Mouse (Mus musculus): ENCODE measurements at regions not wholly inside any gene's neighbourhood (a gene's known extent, or its start where the extent isn't known, plus 50 kb on each side); places are given as distances from the start of the nearest gene placed in this dataset.

GRCm38 (mm10) chr13:72265650-72266049 is 302.1 kb upstream of the Irx1 start:
- Histone ChIP-seq H3K4me2 (ENCODE audit: low read depth) (no peak overlapping the region), H3K9me3 (ENCODE audit: control insufficient read depth, low read length) (no peaks in the 10 kb centered on the region), H3K4me1 (replicated peaks; ENCODE audit: control insufficient read depth in 2 of 2, insufficient read depth in 2 of 2, low read length in 1 of 2) (no peaks in the 10 kb centered on the region), H3K27ac (no peak overlapping the region), H3K36me3 (replicated peaks; ENCODE audit: control insufficient read depth, insufficient read depth, low read depth) (no peaks in the 10 kb centered on the region), H3K4me3 (ENCODE audit: insufficient read depth in 1 of 2, low read depth in 2 of 2, low read length in 2 of 2) (no peak overlapping the region), H3K27me3 (ENCODE audit: control insufficient read depth, insufficient read depth, low read length) (no peaks in the 10 kb centered on the region), H3K9ac (replicated peaks) (no peak overlapping the region)
- DNase-seq (ENCODE audit: low read depth in 3 of 3, low spot score in 3 of 3) (no peak), ATAC-seq (ENCODE audit: insufficient read depth) (no peak)
- WGBS (ENCODE audit: insufficient replicate concordance), result 78% methylated on average over 11 of the region's 11 CpGs
- no peak for TF ChIP-seq EP300 (IDR thresholded peaks at IDR 0.05; ENCODE audit: low read depth)
- no peak for TF ChIP-seq CTCF (IDR thresholded peaks at IDR 0.05; ENCODE audit: low read depth)

- H3K4me3 ChIP-seq (ENCODE audit: insufficient read depth in 1 of 2, low read depth in 2 of 2, low read length in 2 of 2), result no peak overlapping the region
- H3K9me3 ChIP-seq (ENCODE audit: control insufficient read depth, low read length), result no peaks in the 10 kb centered on the region
- WGBS (ENCODE audit: insufficient replicate concordance), result 71% methylated on average over 12 of the region's 12 CpGs
- no peaks in the 10 kb centered on the region for H3K27me3 ChIP-seq (ENCODE audit: control insufficient read depth, insufficient read depth, low read length)
- H3K9ac ChIP-seq (replicated peaks), result no peak overlapping the region
- no peak overlapping the region for H3K4me2 ChIP-seq (ENCODE audit: low read depth)
- DNase-seq (ENCODE audit: low read depth in 3 of 3, low spot score in 3 of 3), result no peak
- H3K27ac ChIP-seq, result no peak overlapping the region
- no peaks in the 10 kb centered on the region for H3K36me3 ChIP-seq (replicated peaks; ENCODE audit: control insufficient read depth, insufficient read depth, low read depth)
- TF ChIP-seq CTCF (IDR thresholded peaks at IDR 0.05; ENCODE audit: low read depth) (no peak), EP300 (IDR thresholded peaks at IDR 0.05; ENCODE audit: low read depth) (no peak)
- H3K4me1 ChIP-seq (replicated peaks; ENCODE audit: control insufficient read depth in 2 of 2, insufficient read depth in 2 of 2, low read length in 1 of 2), result no peaks in the 10 kb centered on the region
- no peak for ATAC-seq (ENCODE audit: insufficient read depth)
Measured at GRCm38 (mm10) chr13:72266174-72266768, 302.7 kb upstream of the Irx1 start.

GRCm38 (mm10) chr13:72280343-72280742 is 316.8 kb upstream of the Irx1 start:
- ATAC-seq (ENCODE audit: insufficient read depth) (no peak), DNase-seq (ENCODE audit: low read depth in 3 of 3, low spot score in 3 of 3) (no peak)
- Histone ChIP-seq H3K9me3 (ENCODE audit: control insufficient read depth, low read length) (no peaks in the 10 kb centered on the region), H3K4me1 (replicated peaks; ENCODE audit: control insufficient read depth in 2 of 2, insufficient read depth in 2 of 2, low read length in 1 of 2) (no peaks in the 10 kb centered on the region), H3K9ac (replicated peaks) (no peak overlapping the region), H3K27me3 (ENCODE audit: control insufficient read depth, insufficient read depth, low read length) (no peaks in the 10 kb centered on the region), H3K4me2 (ENCODE audit: low read depth) (no peak overlapping the region), H3K27ac (no peak overlapping the region), H3K4me3 (ENCODE audit: insufficient read depth in 1 of 2, low read depth in 2 of 2, low read length in 2 of 2) (no peak overlapping the region), H3K36me3 (replicated peaks; ENCODE audit: control insufficient read depth, insufficient read depth, low read depth) (no peaks in the 10 kb centered on the region)
- 25% methylated on average over 2 of the region's 2 CpGs for WGBS (ENCODE audit: insufficient replicate concordance)
- TF ChIP-seq EP300 (IDR thresholded peaks at IDR 0.05; ENCODE audit: low read depth) (no peak), CTCF (IDR thresholded peaks at IDR 0.05; ENCODE audit: low read depth) (no peak)

GRCm38 (mm10) chr13:72280871-72281270 is 317.3 kb upstream of the Irx1 start:
- Histone ChIP-seq H3K4me1 (replicated peaks; ENCODE audit: control insufficient read depth in 2 of 2, insufficient read depth in 2 of 2, low read length in 1 of 2) (no peaks in the 10 kb centered on the region), H3K27ac (no peak overlapping the region), H3K9me3 (ENCODE audit: control insufficient read depth, low read length) (no peaks in the 10 kb centered on the region), H3K27me3 (ENCODE audit: control insufficient read depth, insufficient read depth, low read length) (no peaks in the 10 kb centered on the region), H3K36me3 (replicated peaks; ENCODE audit: control insufficient read depth, insufficient read depth, low read depth) (no peaks in the 10 kb centered on the region), H3K9ac (replicated peaks) (no peak overlapping the region), H3K4me3 (ENCODE audit: insufficient read depth in 1 of 2, low read depth in 2 of 2, low read length in 2 of 2) (no peak overlapping the region), H3K4me2 (ENCODE audit: low read depth) (no peak overlapping the region)
- no peak for ATAC-seq (ENCODE audit: insufficient read depth)
- 52% methylated on average over 5 of the region's 5 CpGs for WGBS (ENCODE audit: insufficient replicate concordance)
- DNase-seq (ENCODE audit: low read depth in 3 of 3, low spot score in 3 of 3), result no peak
- TF ChIP-seq CTCF (IDR thresholded peaks at IDR 0.05; ENCODE audit: low read depth) (no peak), EP300 (IDR thresholded peaks at IDR 0.05; ENCODE audit: low read depth) (no peak)

GRCm38 (mm10) chr13:72282764-72283163 is 319.2 kb upstream of the Irx1 start:
- Histone ChIP-seq H3K4me3 (ENCODE audit: insufficient read depth in 1 of 2, low read depth in 2 of 2, low read length in 2 of 2) (no peak overlapping the region), H3K9ac (replicated peaks) (no peak overlapping the region), H3K36me3 (replicated peaks; ENCODE audit: control insufficient read depth, insufficient read depth, low read depth) (no peaks in the 10 kb centered on the region), H3K4me2 (ENCODE audit: low read depth) (no peak overlapping the region), H3K27me3 (ENCODE audit: control insufficient read depth, insufficient read depth, low read length) (no peaks in the 10 kb centered on the region), H3K4me1 (replicated peaks; ENCODE audit: control insufficient read depth in 2 of 2, insufficient read depth in 2 of 2, low read length in 1 of 2) (no peaks in the 10 kb centered on the region), H3K27ac (no peak overlapping the region), H3K9me3 (ENCODE audit: control insufficient read depth, low read length) (no peaks in the 10 kb centered on the region)
- DNase-seq (ENCODE audit: low read depth in 3 of 3, low spot score in 3 of 3), result no peak
- TF ChIP-seq CTCF (IDR thresholded peaks at IDR 0.05; ENCODE audit: low read depth), result no peak
- no peak for TF ChIP-seq EP300 (IDR thresholded peaks at IDR 0.05; ENCODE audit: low read depth)
- ATAC-seq (ENCODE audit: insufficient read depth), result no peak
- 68% methylated on average over 3 of the region's 3 CpGs for WGBS (ENCODE audit: insufficient replicate concordance)

Data from liver, embryonic 14.5 days (tissue).